Mouse (Mus musculus): ENCODE measurements around the gene Arrdc1.

DNA sequence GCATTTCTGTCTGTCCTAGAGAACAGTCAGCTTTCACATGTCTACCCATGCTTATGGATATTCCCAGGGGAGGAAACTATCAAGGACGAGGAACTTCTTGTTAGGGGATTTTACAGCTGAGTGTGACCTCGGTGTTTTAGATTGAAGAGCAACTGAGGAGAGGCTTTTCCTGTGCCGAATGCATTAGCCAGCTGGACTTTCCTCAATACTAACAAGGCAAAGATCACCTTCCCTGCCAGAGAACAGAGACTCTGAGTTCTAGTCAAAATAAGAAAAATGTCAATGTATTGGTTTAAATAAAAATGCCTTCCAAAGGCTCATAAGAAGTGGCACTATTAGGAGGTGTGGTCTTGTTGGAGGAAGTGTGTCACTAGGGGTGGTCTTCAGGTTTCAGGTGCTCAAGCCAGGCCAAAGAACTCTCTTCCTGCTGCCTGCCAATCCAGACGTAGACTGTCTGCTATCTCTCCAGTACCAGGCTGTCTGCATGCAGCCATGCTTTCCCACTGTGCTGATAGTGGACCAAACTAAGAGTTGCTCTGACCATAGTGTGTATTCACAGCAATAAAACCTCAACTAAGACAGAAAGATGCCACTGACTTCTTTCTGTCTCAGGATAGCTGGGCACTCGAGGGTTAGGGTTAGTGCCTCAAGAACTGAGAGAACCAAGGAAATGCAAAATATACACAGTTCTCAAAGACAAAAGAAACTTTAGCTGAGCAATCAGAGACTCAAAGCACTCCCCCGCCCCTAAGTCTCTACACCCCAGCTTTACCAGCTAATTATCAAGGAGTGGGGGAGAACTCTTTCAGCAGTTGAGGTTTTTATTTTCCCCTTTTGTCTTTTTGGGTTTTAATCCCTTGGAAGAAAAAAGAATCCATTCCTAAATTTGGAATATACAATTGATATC, 44.3 kb downstream of the Arrdc1 start:
- TF ChIP-seq CTCF (IDR thresholded peaks at IDR 0.05; ENCODE audit: low read depth, low read length): no peak
- TF ChIP-seq POLR2A (IDR thresholded peaks at IDR 0.05; ENCODE audit: borderline replicate concordance, low read depth, low read length): no peak
